ENCODE assay signal across 9 mouse cellular contexts in genomic region chr11:69123056-69123692, GRCm38 (mm10). TPM values are rescaled to one million over a fixed set of nuclear protein-coding genes. Genes with fewer than 3 reads are reported as not detected.
DNase-seq lines count a peak whose midpoint lies in the region; ATAC-seq and TF ChIP-seq lines count a peak whose summit lies in the region.
"Had no signal": no experiment of that assay in that cellular context is flagged by ENCODE, and none has a peak within 500 bp of the region (broad histone marks: within the 10 kb centered on the region; RNA-seq: fewer than 3 reads in every experiment).

No protein-coding gene starts in this region.

- H3K36me3 ChIP-seq in kidney, adult 2 months (ENCODE audit: control insufficient read depth, insufficient read depth, low read length) = no peaks in the 10 kb centered on the region
- H3K36me3 ChIP-seq in limb, embryonic 11.5 days (ENCODE audit: control insufficient read depth, insufficient read depth, low read length) = no peaks in the 10 kb centered on the region
- H3K36me3 ChIP-seq in midbrain, embryonic 14.5 days (ENCODE audit: control insufficient read depth, insufficient read depth, low read length) = no peaks in the 10 kb centered on the region
- no peaks in the 10 kb centered on the region for H3K36me3 ChIP-seq in spleen, adult 2 months (ENCODE audit: control insufficient read depth, insufficient read depth, low read length)

- no peak for ATAC-seq in cerebellum, adult (ENCODE audit: insufficient number of reproducible peaks, low FRiP score, low TSS enrichment)
- no peak for ATAC-seq in limb, embryonic 11.5 days (ENCODE audit: insufficient number of reproducible peaks, low FRiP score, low TSS enrichment, low read depth)
- ATAC-seq in midbrain, embryonic 14.5 days (ENCODE audit: low FRiP score, low TSS enrichment) = peak; percentile 6; the same call in 1 of the 2 replicates

- H3K9me3 ChIP-seq in limb, embryonic 11.5 days (ENCODE audit: control insufficient read depth, low read length) = no peaks in the 10 kb centered on the region
- no peaks in the 10 kb centered on the region for H3K9me3 ChIP-seq in midbrain, embryonic 14.5 days (ENCODE audit: control insufficient read depth, low read length)

- peak overlapping the region; percentile 60 for H3K9ac ChIP-seq in limb, embryonic 11.5 days (ENCODE audit: low read length)
- H3K9ac ChIP-seq in midbrain, embryonic 14.5 days (replicated peaks; ENCODE audit: low read length) = peak overlapping the region; percentile 67

- H3K27me3 ChIP-seq in kidney, adult 2 months (replicated peaks; ENCODE audit: control insufficient read depth, insufficient read depth, low read length) = no peaks in the 10 kb centered on the region
- 0 out of 2 replicates have a peak, but pooled peaks cover 7% of the 10 kb centered on the region for H3K27me3 ChIP-seq in limb, embryonic 11.5 days (ENCODE audit: control insufficient read depth, insufficient read depth, low read length)
- H3K27me3 ChIP-seq in midbrain, embryonic 14.5 days (ENCODE audit: control insufficient read depth, insufficient read depth, low read length) = peaks cover 4% of the 10 kb centered on the region; the same call in 1 of the 2 replicates
- 0 out of 2 replicates have a peak, but pooled peaks cover 5% of the 10 kb centered on the region for H3K27me3 ChIP-seq in spleen, adult 2 months (ENCODE audit: control insufficient read depth, insufficient read depth, low read length)
- H3K27me3 ChIP-seq: Patski had no signal

- TF ChIP-seq CTCF in kidney, adult 2 months (conservative IDR thresholded peaks at IDR 0.05; ENCODE audit: insufficient read depth, insufficient read length, low read depth, low read length) = 0 out of 2 replicates have a peak, but pooled peaks have one; percentile 20
- TF ChIP-seq CTCF in spleen, adult 2 months (IDR thresholded peaks at IDR 0.05; ENCODE audit: extremely low read depth, insufficient read depth, insufficient read length, insufficient replicate concordance) = peak; percentile 15; the same call in 1 of the 2 replicates

- H3K4me1 ChIP-seq in kidney, adult 2 months (ENCODE audit: control insufficient read depth, insufficient read depth, low read length) = peaks cover 4% of the 10 kb centered on the region; the same call in 1 of the 2 replicates
- H3K4me1 ChIP-seq in limb, embryonic 11.5 days (ENCODE audit: control insufficient read depth, insufficient read depth, low read length) = peaks cover 22% of the 10 kb centered on the region
- H3K4me1 ChIP-seq in midbrain, embryonic 14.5 days (ENCODE audit: control insufficient read depth, insufficient read depth, low read length) = peaks cover 23% of the 10 kb centered on the region
- H3K4me1 ChIP-seq in spleen, adult 2 months (ENCODE audit: control insufficient read depth, insufficient read depth, insufficient read length) = peaks cover 5% of the 10 kb centered on the region; the same call in 1 of the 2 replicates

- WGBS in kidney, adult 2 months = 1% methylated on average over 29 of the region's 29 CpGs
- WGBS in limb, embryonic 11.5 days = under 1% methylated on average over 29 of the region's 29 CpGs
- WGBS in midbrain, embryonic 14.5 days = under 1% methylated on average over 29 of the region's 29 CpGs
- under 1% methylated on average over 29 of the region's 29 CpGs for WGBS in spleen, adult 2 months

- peak overlapping the region; percentile 40 for H3K27ac ChIP-seq in kidney, adult 2 months (ENCODE audit: insufficient read depth, low read depth, low read length)
- H3K27ac ChIP-seq in limb, embryonic 11.5 days (replicated peaks; ENCODE audit: low read depth, low read length) = peak overlapping the region; percentile 24; the same call in 1 of the 2 replicates
- H3K27ac ChIP-seq in midbrain, embryonic 14.5 days (replicated peaks; ENCODE audit: low read depth, low read length) = peak overlapping the region; percentile 70
- peak overlapping the region; percentile 65 for H3K27ac ChIP-seq in spleen, adult 2 months (ENCODE audit: insufficient read depth, low read length)

- peak; percentile 90 for DNase-seq in cerebellum, adult 11 months
- DNase-seq in embryo, embryonic 9.5 days (ENCODE audit: extremely low spot score) = peak; percentile 99
- DNase-seq in heart, adult 18-20 months = peak; percentile 92 to 95
- peak; percentile 95 for DNase-seq in kidney, adult 2 months
- DNase-seq in limb, embryonic 11.5 days (ENCODE audit: low spot score) = peak; percentile 97
- DNase-seq in midbrain, embryonic 14.5 days = peak; percentile 93
- peak; percentile 67 to 79 for DNase-seq in spleen, adult 2 months (ENCODE audit: low read depth in 1 of 2, low spot score in 2 of 2)

- no peak for TF ChIP-seq POLR2A in kidney, adult 2 months (IDR thresholded peaks at IDR 0.05; ENCODE audit: low read depth, low read length)
- TF ChIP-seq POLR2A in spleen, adult 2 months (IDR thresholded peaks at IDR 0.05; ENCODE audit: low read depth, low read length) = no peak

- peak overlapping the region; percentile 62 for H3K4me3 ChIP-seq in kidney, adult 2 months (ENCODE audit: insufficient read depth, low read depth, low read length)
- peak overlapping the region; percentile 75 for H3K4me3 ChIP-seq in limb, embryonic 11.5 days (ENCODE audit: low read depth, low read length)
- H3K4me3 ChIP-seq in midbrain, embryonic 14.5 days (replicated peaks; ENCODE audit: low read depth, low read length) = peak overlapping the region; percentile 69
- peak overlapping the region; percentile 61 for H3K4me3 ChIP-seq in spleen, adult 2 months (ENCODE audit: extremely low read depth, insufficient read depth, insufficient read length)

- H3K4me2 ChIP-seq in limb, embryonic 11.5 days (ENCODE audit: low read depth, severe bottlenecking) = peak overlapping the region; percentile 95
- H3K4me2 ChIP-seq in midbrain, embryonic 14.5 days (ENCODE audit: low read length) = peak overlapping the region; percentile 74

RNA-seq across cellular contexts. Expression of gene 9130213A22Rik, which starts 0.8 kb away (rescaled TPM):
- under 1 TPM; 0.23 to 0.27 TPM for total RNA-seq in heart, adult 18-20 months (2021)
- polyA plus RNA-seq in kidney, adult 2 months (2012; rRNA removed) = 0.74 and 0.79 TPM in 2 replicates
- 0.19 TPM in 1 of 2 replicates, not detected in the other for polyA plus RNA-seq in limb, embryonic 11.5 days (2014; fragmentation: Nextera tagmentation; extraction: Ambion mirVana)
- polyA plus RNA-seq in midbrain, embryonic 14.5 days (2014; fragmentation: Nextera tagmentation; extraction: Ambion mirVana) = 0.22 and 0.23 TPM in 2 replicates
- polyA plus RNA-seq in spleen, adult 2 months (2012; rRNA removed) = 0.40 and 0.69 TPM in 2 replicates

RNA-seq across cellular contexts. Expression of gene Aloxe3, which starts 2.5 kb away (rescaled TPM):
- not detected for total RNA-seq in heart, adult 18-20 months (2021)
- 0.39 and 0.48 TPM in 2 replicates for polyA plus RNA-seq in kidney, adult 2 months (2012; rRNA removed)
- polyA plus RNA-seq in limb, embryonic 11.5 days (2014; fragmentation: Nextera tagmentation; extraction: Ambion mirVana) = 0.17 and 0.25 TPM in 2 replicates
- 2.8 and 3.2 TPM in 2 replicates for polyA plus RNA-seq in midbrain, embryonic 14.5 days (2014; fragmentation: Nextera tagmentation; extraction: Ambion mirVana)
- polyA plus RNA-seq in spleen, adult 2 months (2012; rRNA removed) = 0.20 and 2.8 TPM in 2 replicates

RNA-seq across cellular contexts. Expression of gene Hes7, which starts 3.0 kb away (rescaled TPM):
- under 1 TPM in 1 of 2 experiments, not detected in 1; 0.15 TPM for total RNA-seq in heart, adult 18-20 months (2021)
- polyA plus RNA-seq in kidney, adult 2 months (2012; rRNA removed) = 0.18 and 0.19 TPM in 2 replicates
- 0.54 and 0.65 TPM in 2 replicates for polyA plus RNA-seq in limb, embryonic 11.5 days (2014; fragmentation: Nextera tagmentation; extraction: Ambion mirVana)
- 0.26 and 0.78 TPM in 2 replicates for polyA plus RNA-seq in midbrain, embryonic 14.5 days (2014; fragmentation: Nextera tagmentation; extraction: Ambion mirVana)
- polyA plus RNA-seq in spleen, adult 2 months (2012; rRNA removed) = 0.44 and 0.55 TPM in 2 replicates

RNA-seq across cellular contexts. Expression of gene Per1, which starts 28.2 kb away (rescaled TPM):
- 10 to 100 TPM; 38.8 to 48.5 TPM for total RNA-seq in heart, adult 18-20 months (2021)
- 13.5 and 14.7 TPM in 2 replicates for polyA plus RNA-seq in kidney, adult 2 months (2012; rRNA removed)
- 8.0 and 9.1 TPM in 2 replicates for polyA plus RNA-seq in limb, embryonic 11.5 days (2014; fragmentation: Nextera tagmentation; extraction: Ambion mirVana)
- polyA plus RNA-seq in midbrain, embryonic 14.5 days (2014; fragmentation: Nextera tagmentation; extraction: Ambion mirVana) = 9.3 and 13.1 TPM in 2 replicates
- 23.3 and 25.7 TPM in 2 replicates for polyA plus RNA-seq in spleen, adult 2 months (2012; rRNA removed)

RNA-seq across cellular contexts. Expression of gene Alox12b, which starts 33.6 kb away (rescaled TPM):
- total RNA-seq in heart, adult 18-20 months (2021) = not detected
- polyA plus RNA-seq in kidney, adult 2 months (2012; rRNA removed) = 0.27 TPM in 2 replicates
- polyA plus RNA-seq in limb, embryonic 11.5 days (2014; fragmentation: Nextera tagmentation; extraction: Ambion mirVana) = 0.05 TPM in 1 of 2 replicates, not detected in the other
- 0.08 and 0.22 TPM in 2 replicates for polyA plus RNA-seq in midbrain, embryonic 14.5 days (2014; fragmentation: Nextera tagmentation; extraction: Ambion mirVana)
- polyA plus RNA-seq in spleen, adult 2 months (2012; rRNA removed) = not detected in 2 replicates
- polyA plus RNA-seq: Patski had no signal
